Mouse (Mus musculus): ENCODE results near the gene Man1a. TPM values are rescaled to one million over a fixed set of nuclear protein-coding genes. Genes with fewer than 3 reads are reported as not detected.

The Man1a gene
- polyA plus RNA-seq, 1 experiment: 8.5 TPM

GRCm38 (mm10) chr10:54038180-54038579, 38.2 kb downstream of the Man1a start:
- DNase-seq (ENCODE audit: low read depth): no peak
- TF ChIP-seq POLR2A (IDR thresholded peaks at IDR 0.05; ENCODE audit: borderline replicate concordance, extremely low read depth, insufficient read depth, insufficient read length, poor library complexity, severe bottlenecking) (no peak), CTCF (IDR thresholded peaks at IDR 0.05; ENCODE audit: borderline replicate concordance, extremely low read depth, insufficient read depth, insufficient read length) (no peak)

- no peak for TF ChIP-seq POLR2A (IDR thresholded peaks at IDR 0.05; ENCODE audit: borderline replicate concordance, extremely low read depth, insufficient read depth, insufficient read length, poor library complexity, severe bottlenecking)
- no peak for TF ChIP-seq CTCF (IDR thresholded peaks at IDR 0.05; ENCODE audit: borderline replicate concordance, extremely low read depth, insufficient read depth, insufficient read length)
- no peak for DNase-seq (ENCODE audit: low read depth)
Observed at GRCm38 (mm10) chr10:54037348-54038010, 38.9 kb downstream of the Man1a start.

GRCm38 (mm10) chr10:54035586-54035985, 40.8 kb downstream of the Man1a start:
- TF ChIP-seq CTCF (IDR thresholded peaks at IDR 0.05; ENCODE audit: borderline replicate concordance, extremely low read depth, insufficient read depth, insufficient read length): no peak
- no peak for TF ChIP-seq POLR2A (IDR thresholded peaks at IDR 0.05; ENCODE audit: borderline replicate concordance, extremely low read depth, insufficient read depth, insufficient read length, poor library complexity, severe bottlenecking)
- no peak for DNase-seq (ENCODE audit: low read depth)

GRCm38 (mm10) chr10:54034779-54035178, 41.6 kb downstream of the Man1a start:
- TF ChIP-seq CTCF (IDR thresholded peaks at IDR 0.05; ENCODE audit: borderline replicate concordance, extremely low read depth, insufficient read depth, insufficient read length): no peak
- no peak for TF ChIP-seq POLR2A (IDR thresholded peaks at IDR 0.05; ENCODE audit: borderline replicate concordance, extremely low read depth, insufficient read depth, insufficient read length, poor library complexity, severe bottlenecking)
- DNase-seq (ENCODE audit: low read depth): no peak

- no peak for DNase-seq (ENCODE audit: low read depth)
- no peak for TF ChIP-seq POLR2A (IDR thresholded peaks at IDR 0.05; ENCODE audit: borderline replicate concordance, extremely low read depth, insufficient read depth, insufficient read length, poor library complexity, severe bottlenecking)
- TF ChIP-seq CTCF (IDR thresholded peaks at IDR 0.05; ENCODE audit: borderline replicate concordance, extremely low read depth, insufficient read depth, insufficient read length): no peak
Observed at GRCm38 (mm10) chr10:54032316-54033092, 43.9 kb downstream of the Man1a start.

GRCm38 (mm10) chr10:54028866-54029265, 47.5 kb downstream of the Man1a start:
- TF ChIP-seq CTCF (IDR thresholded peaks at IDR 0.05; ENCODE audit: borderline replicate concordance, extremely low read depth, insufficient read depth, insufficient read length): no peak
- no peak for TF ChIP-seq POLR2A (IDR thresholded peaks at IDR 0.05; ENCODE audit: borderline replicate concordance, extremely low read depth, insufficient read depth, insufficient read length, poor library complexity, severe bottlenecking)
- no peak for DNase-seq (ENCODE audit: low read depth)

- TF ChIP-seq POLR2A (IDR thresholded peaks at IDR 0.05; ENCODE audit: borderline replicate concordance, extremely low read depth, insufficient read depth, insufficient read length, poor library complexity, severe bottlenecking): no peak
- no peak for TF ChIP-seq CTCF (IDR thresholded peaks at IDR 0.05; ENCODE audit: borderline replicate concordance, extremely low read depth, insufficient read depth, insufficient read length)
- no peak for DNase-seq (ENCODE audit: low read depth)
Observed at GRCm38 (mm10) chr10:54026738-54027427, 49.5 kb downstream of the Man1a start.

GRCm38 (mm10) chr10:54026101-54026500, 50.3 kb downstream of the Man1a start:
- DNase-seq (ENCODE audit: low read depth): no peak
- TF ChIP-seq POLR2A (IDR thresholded peaks at IDR 0.05; ENCODE audit: borderline replicate concordance, extremely low read depth, insufficient read depth, insufficient read length, poor library complexity, severe bottlenecking) (no peak), CTCF (IDR thresholded peaks at IDR 0.05; ENCODE audit: borderline replicate concordance, extremely low read depth, insufficient read depth, insufficient read length) (no peak)

- no peak for TF ChIP-seq CTCF (IDR thresholded peaks at IDR 0.05; ENCODE audit: borderline replicate concordance, extremely low read depth, insufficient read depth, insufficient read length)
- TF ChIP-seq POLR2A (IDR thresholded peaks at IDR 0.05; ENCODE audit: borderline replicate concordance, extremely low read depth, insufficient read depth, insufficient read length, poor library complexity, severe bottlenecking): no peak
- no peak for DNase-seq (ENCODE audit: low read depth)
Observed at GRCm38 (mm10) chr10:54017904-54018454, 58.4 kb downstream of the Man1a start.

- TF ChIP-seq POLR2A (IDR thresholded peaks at IDR 0.05; ENCODE audit: borderline replicate concordance, extremely low read depth, insufficient read depth, insufficient read length, poor library complexity, severe bottlenecking): no peak
- no peak for TF ChIP-seq CTCF (IDR thresholded peaks at IDR 0.05; ENCODE audit: borderline replicate concordance, extremely low read depth, insufficient read depth, insufficient read length)
Observed at GRCm38 (mm10) chr10:54014116-54014758, 62.2 kb downstream of the Man1a start.

More at GRCm38 (mm10) chr10:54014116-54014758, 62.2 kb downstream of the Man1a start:
- DNase-seq (ENCODE audit: low read depth): no peak

All from brain, embryonic 14.5 days (tissue).